15 mouse cellular contexts compared by ENCODE assay signal in the genomic region with DNA sequence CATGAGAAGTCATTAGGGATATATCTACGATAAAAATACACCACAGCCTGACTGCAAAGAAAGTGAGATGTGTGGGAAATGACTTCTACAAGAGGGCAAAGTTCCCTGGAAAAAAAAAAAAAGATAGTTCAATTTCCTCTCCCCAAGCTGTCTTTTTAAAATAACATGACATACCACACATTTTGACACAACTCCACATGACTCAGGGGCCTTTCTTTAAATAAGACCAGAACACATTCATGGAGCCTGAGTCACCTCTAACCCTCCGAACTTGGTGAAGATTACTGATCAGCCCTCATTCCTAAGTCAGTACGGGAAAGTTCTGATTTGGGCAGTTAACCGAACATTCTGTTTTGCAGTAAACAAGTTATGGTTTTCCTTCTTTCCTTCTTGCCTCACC.
DNase-seq lines count a peak whose midpoint lies in the region; ATAC-seq and TF ChIP-seq lines count a peak whose summit lies in the region.
"Had no signal": no experiment of that assay in that cellular context is flagged by ENCODE, and none has a peak within 500 bp of the region (broad histone marks: within the 10 kb centered on the region; RNA-seq: fewer than 3 reads in every experiment).

No protein-coding gene starts in this region.

- peak overlapping the region; percentile 58 for H3K27ac ChIP-seq in heart, adult 2 months
- no peak overlapping the region for H3K27ac ChIP-seq in heart, embryonic 11.5 days (ENCODE audit: low read depth, low read length)
- H3K27ac ChIP-seq in layer of hippocampus, adult 2 months, result no peak overlapping the region
- H3K27ac ChIP-seq: forebrain, embryonic 10.5 days; heart, embryonic 13.5 days; hindbrain, embryonic 15.5 days; lung, embryonic 15.5 days; midbrain, embryonic 12.5 days had no signal

- TF ChIP-seq POLR2A in heart, adult 2 months (IDR thresholded peaks at IDR 0.05; ENCODE audit: insufficient read depth, low read depth, low read length), result no peak

- no peak overlapping the region for H3K4me2 ChIP-seq in heart, embryonic 11.5 days
- H3K4me2 ChIP-seq: heart, embryonic 13.5 days; hindbrain, embryonic 15.5 days; lung, embryonic 15.5 days; midbrain, embryonic 12.5 days had no signal

- H3ac ChIP-seq in C2C12 (ENCODE audit: control insufficient read depth, insufficient read length, low read depth), result no peak overlapping the region

- H3K9me3 ChIP-seq in heart, embryonic 11.5 days (replicated peaks; ENCODE audit: control insufficient read depth, low read length), result no peaks in the 10 kb centered on the region
- H3K9me3 ChIP-seq: forebrain, embryonic 10.5 days; heart, embryonic 13.5 days; hindbrain, embryonic 15.5 days; lung, embryonic 15.5 days; midbrain, embryonic 12.5 days had no signal

- H3K79me2 ChIP-seq in heart, adult 2 months (replicated peaks; ENCODE audit: control insufficient read depth, insufficient read depth, low read length), result no peaks in the 10 kb centered on the region
- H3K79me2 ChIP-seq in C2C12 (ENCODE audit: control insufficient read depth, insufficient read depth), result no peaks in the 10 kb centered on the region

- H3K79me3 ChIP-seq in C2C12 (ENCODE audit: low read depth), result no peaks in the 10 kb centered on the region

- TF ChIP-seq EP300 in heart, adult 2 months (IDR thresholded peaks at IDR 0.05; ENCODE audit: insufficient read depth, low read depth, low read length), result no peak

- intact Hi-C loops in heart, adult 2 months (cut with DNase I), result loop anchor here (2.0 to 10.0 kb wide), 6 partner anchors 31 to 678 kb away; no protein-coding TSS in a partner anchor
- intact Hi-C loops in left cerebral cortex, postnatal 10 days (cut with DNase I), result no loop called here

- TF ChIP-seq CTCF in heart, adult 2 months (IDR thresholded peaks at IDR 0.05), result no peak
- no peak for TF ChIP-seq CTCF in C2C12 (IDR thresholded peaks at IDR 0.05; ENCODE audit: control insufficient read depth, insufficient read depth, insufficient read length)
- TF ChIP-seq CTCF in layer of hippocampus, adult 2 months (conservative IDR thresholded peaks at IDR 0.05), result no peak

- 32% methylated on average over 4 of the region's 4 CpGs for WGBS in heart, adult 2 months
- WGBS in heart, embryonic 11.5 days (ENCODE audit: insufficient replicate concordance), result 32% methylated on average over 4 of the region's 4 CpGs

- H3K27me3 ChIP-seq in heart, adult 2 months (ENCODE audit: control insufficient read depth, insufficient read depth, low read length), result no peaks in the 10 kb centered on the region
- H3K27me3 ChIP-seq in heart, embryonic 11.5 days (ENCODE audit: control insufficient read depth, insufficient read depth, low read length), result no peaks in the 10 kb centered on the region
- H3K27me3 ChIP-seq in C2C12 (ENCODE audit: control insufficient read depth, insufficient read depth, insufficient read length), result no peaks in the 10 kb centered on the region
- H3K27me3 ChIP-seq: heart, embryonic 13.5 days; hindbrain, embryonic 15.5 days; lung, embryonic 15.5 days; midbrain, embryonic 12.5 days had no signal

- ATAC-seq in heart, embryonic 11.5 days (replicated peaks; ENCODE audit: insufficient number of reproducible peaks, low FRiP score, low TSS enrichment), result no peak

- H3K9ac ChIP-seq in heart, adult 2 months (ENCODE audit: low read depth, low read length), result no peak overlapping the region
- H3K9ac ChIP-seq in heart, embryonic 11.5 days (ENCODE audit: low read depth, low read length), result no peak overlapping the region
- H3K9ac ChIP-seq: heart, embryonic 13.5 days; hindbrain, embryonic 15.5 days; lung, embryonic 15.5 days; midbrain, embryonic 12.5 days had no signal

- DNase-seq in heart, adult 2 months, result no peak
- peak; percentile 95 for DNase-seq in 3T3-L1 (ENCODE audit: low read depth, low spot score)
- DNase-seq in fibroblast of lung, adult 2 months (ENCODE audit: low read depth), result peak; percentile 72
- no peak for DNase-seq in layer of hippocampus, adult 2 months (ENCODE audit: low spot score in 2 of 2)
- DNase-seq in left cerebral cortex, postnatal 10 days (ENCODE audit: extremely low spot score in 1 of 2, low spot score in 2 of 2), result no peak
- DNase-seq in right cerebral cortex, adult 18-20 months, result no peak
- DNase-seq: cerebellum, adult 18-20 months; kidney, adult 2 months had no signal

- peaks cover 1% of the 10 kb centered on the region for H3K4me1 ChIP-seq in heart, adult 2 months (ENCODE audit: control insufficient read depth, insufficient read depth, low read length)
- 0 out of 2 replicates have a peak, but pooled peaks cover 4% of the 10 kb centered on the region for H3K4me1 ChIP-seq in heart, embryonic 11.5 days (ENCODE audit: control insufficient read depth, insufficient read depth, low read length)
- H3K4me1 ChIP-seq: forebrain, embryonic 10.5 days; hindbrain, embryonic 15.5 days; lung, embryonic 15.5 days; midbrain, embryonic 12.5 days had no signal

- H3K36me3 ChIP-seq in heart, adult 2 months (ENCODE audit: control insufficient read depth, insufficient read depth, low read length), result peaks cover 3% of the 10 kb centered on the region
- H3K36me3 ChIP-seq in heart, embryonic 11.5 days (ENCODE audit: control insufficient read depth, insufficient read depth, low read length), result no peaks in the 10 kb centered on the region
- H3K36me3 ChIP-seq in C2C12 (ENCODE audit: control insufficient read depth, insufficient read depth), result no peaks in the 10 kb centered on the region
- H3K36me3 ChIP-seq: forebrain, embryonic 10.5 days; heart, embryonic 13.5 days; hindbrain, embryonic 15.5 days; lung, embryonic 15.5 days; midbrain, embryonic 12.5 days had no signal

- no peak overlapping the region for H3K4me3 ChIP-seq in heart, adult 2 months
- H3K4me3 ChIP-seq in heart, embryonic 11.5 days (ENCODE audit: low read depth, low read length), result no peak overlapping the region
- H3K4me3 ChIP-seq in C2C12 (ENCODE audit: insufficient read depth, poor library complexity, severe bottlenecking), result no peak overlapping the region
- no peak overlapping the region for H3K4me3 ChIP-seq in layer of hippocampus, adult 2 months
- H3K4me3 ChIP-seq: forebrain, embryonic 10.5 days; heart, embryonic 13.5 days; hindbrain, embryonic 15.5 days; lung, embryonic 15.5 days; midbrain, embryonic 12.5 days had no signal

TF ChIP-seq in C2C12, 6 proteins besides CTCF, POLR2A, EP300 and RAD21:
- no peak for TF ChIP-seq MYOG (IDR thresholded peaks at IDR 0.05; ENCODE audit: control insufficient read depth, extremely low read depth, insufficient read length)
- TF ChIP-seq USF1 (IDR thresholded peaks at IDR 0.05; ENCODE audit: low read depth), result peak; percentile 22
- no peak for TF ChIP-seq MYOD1 (IDR thresholded peaks at IDR 0.05; ENCODE audit: control insufficient read depth, insufficient read length, low read depth)
- peak; percentile 88 for TF ChIP-seq FOSL1 (IDR thresholded peaks at IDR 0.05; ENCODE audit: insufficient read depth, low read length, poor library complexity, severe bottlenecking)
- peak; percentile 25 for TF ChIP-seq MAX (IDR thresholded peaks at IDR 0.05)
- TF ChIP-seq CEBPB (IDR thresholded peaks at IDR 0.05; ENCODE audit: low read depth), result peak; percentile 20

Comparison
In these comparisons a context has a peak if more than half of its experiments do, and no peak if none do; other contexts are left out.
1. DNase-seq: peak in 3T3-L1 (single experiment) and fibroblast of lung, adult 2 months (single experiment); none in heart, adult 2 months (0 of 2), layer of hippocampus, adult 2 months (0 of 2), left cerebral cortex, postnatal 10 days (0 of 2) and right cerebral cortex, adult 18-20 months (single experiment).